Mouse (Mus musculus) spleen, adult 2 months (tissue): ENCODE measurements around the gene Lpp.

ENCODE experiments used
- CTCF ChIP-seq: fragments of 200-500 bp; IDR thresholded peaks from 2 replicates; pipeline ENCODE4 v1.5.1; 2011; ENCODE audit warnings: mild to moderate bottlenecking, inconsistent platforms; ENCODE audit not compliant: insufficient read depth, insufficient read length, insufficient replicate concordance; ENCODE audit errors: extremely low read depth
- POLR2A ChIP-seq: fragments of 200-500 bp; IDR thresholded peaks from 2 replicates; pipeline ENCODE4 v1.6.1; 2011; ENCODE audit warnings: low read depth, low read length, inconsistent platforms

- TF ChIP-seq CTCF: no peak
- TF ChIP-seq POLR2A: no peak
These were observed 617.9 kb downstream of the Lpp start for GRCm38 (mm10) chr16:25010980-25011877.
